Mouse (Mus musculus): ENCODE data around the gene Stim2. TPM values are rescaled to one million over a fixed set of nuclear protein-coding genes. Genes with fewer than 3 reads are reported as not detected.
A peak's percentile ranks its signal among the peaks of the same experiment; 100 is the strongest.

Stim2 gene
- polyA plus RNA-seq, 1 experiment from 2014 or later = 14.0 TPM

DNA sequence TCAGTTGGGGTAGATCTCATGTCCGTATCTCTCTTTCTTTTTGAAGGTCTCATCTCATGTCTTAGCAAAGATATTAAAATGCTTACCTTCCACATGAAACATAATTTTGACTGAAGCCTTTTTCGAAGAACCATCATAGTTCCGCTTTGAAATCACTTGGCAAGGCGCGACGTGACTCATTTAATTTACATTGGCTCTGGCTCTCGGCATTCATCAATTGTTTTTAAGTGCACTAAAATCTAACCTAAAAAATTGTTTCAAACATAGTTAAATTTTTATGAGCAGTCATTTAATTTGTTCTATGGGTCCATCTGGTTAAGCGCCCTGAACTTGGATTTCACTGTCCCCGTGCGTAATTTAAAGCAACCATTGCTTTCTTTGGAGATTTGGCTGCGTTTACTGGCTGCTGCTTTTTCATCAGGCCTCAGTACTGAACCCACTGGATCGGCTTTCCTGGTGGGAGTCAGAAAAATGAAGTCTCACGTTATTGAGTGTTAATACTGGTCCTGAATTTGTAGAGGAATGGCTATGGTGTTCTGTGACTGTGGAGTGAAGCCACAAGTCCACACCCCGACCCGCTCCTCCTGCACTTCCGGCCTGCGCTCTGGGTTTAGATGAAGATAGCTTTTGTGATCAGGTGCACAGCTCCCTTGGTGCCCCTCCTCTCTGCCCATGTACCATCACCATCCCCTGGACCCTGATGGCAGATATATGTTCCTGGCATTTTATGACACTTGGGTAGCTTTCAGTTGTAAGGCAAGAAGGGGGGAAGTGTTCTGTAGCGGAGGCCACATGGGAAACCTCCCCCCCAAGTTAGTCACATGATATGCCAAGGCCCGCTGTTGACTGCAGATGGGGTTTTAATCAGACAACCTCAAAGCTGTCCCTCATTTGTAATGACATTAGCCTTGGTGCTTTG, 41.6 kb upstream of the Stim2 start:
- H3K4me1 ChIP-seq (replicated peaks; ENCODE audit: control insufficient read depth, insufficient read depth) = no peaks in the 10 kb centered on the region
- 79% methylated on average over 19 of the region's 19 CpGs for WGBS
- H3K27me3 ChIP-seq (ENCODE audit: control insufficient read depth, insufficient read depth, low read length) = no peaks in the 10 kb centered on the region
- no peak overlapping the region for H3K27ac ChIP-seq (replicated peaks)
- no peak overlapping the region for H3K4me2 ChIP-seq (replicated peaks; ENCODE audit: low read depth)
- no peak for ATAC-seq (ENCODE audit: low FRiP score, low TSS enrichment)
- no peaks in the 10 kb centered on the region for H3K36me3 ChIP-seq (ENCODE audit: control insufficient read depth, insufficient read depth, low read length)
- H3K4me3 ChIP-seq (ENCODE audit: low read depth, low read length) = no peak overlapping the region
- TF ChIP-seq CTCF (IDR thresholded peaks at IDR 0.05; ENCODE audit: low read depth) (no peak), EP300 (optimal IDR thresholded peaks at IDR 0.05) (no peak)
- no peak for DNase-seq (ENCODE audit: low spot score)
- no peaks in the 10 kb centered on the region for H3K9me3 ChIP-seq (ENCODE audit: control insufficient read depth, low read length)
- H3K9ac ChIP-seq (ENCODE audit: low read length) = no peak overlapping the region

- no peak for ATAC-seq (ENCODE audit: low FRiP score, low TSS enrichment)
- no peak for TF ChIP-seq EP300 (optimal IDR thresholded peaks at IDR 0.05)
- no peak for TF ChIP-seq CTCF (IDR thresholded peaks at IDR 0.05; ENCODE audit: low read depth)
- no peak for DNase-seq (ENCODE audit: low spot score)
- WGBS = 47% methylated on average over 6 of the region's 6 CpGs
- Histone ChIP-seq H3K9me3 (ENCODE audit: control insufficient read depth, low read length) (no peaks in the 10 kb centered on the region), H3K27ac (replicated peaks) (no peak overlapping the region), H3K36me3 (ENCODE audit: control insufficient read depth, insufficient read depth, low read length) (no peaks in the 10 kb centered on the region), H3K9ac (ENCODE audit: low read length) (no peak overlapping the region), H3K4me2 (replicated peaks; ENCODE audit: low read depth) (no peak overlapping the region), H3K27me3 (ENCODE audit: control insufficient read depth, insufficient read depth, low read length) (no peaks in the 10 kb centered on the region), H3K4me3 (ENCODE audit: low read depth, low read length) (no peak overlapping the region), H3K4me1 (replicated peaks; ENCODE audit: control insufficient read depth, insufficient read depth) (no peaks in the 10 kb centered on the region)
Observed at GRCm38 (mm10) chr5:53957348-53957747, 41.0 kb upstream of the Stim2 start.

DNA sequence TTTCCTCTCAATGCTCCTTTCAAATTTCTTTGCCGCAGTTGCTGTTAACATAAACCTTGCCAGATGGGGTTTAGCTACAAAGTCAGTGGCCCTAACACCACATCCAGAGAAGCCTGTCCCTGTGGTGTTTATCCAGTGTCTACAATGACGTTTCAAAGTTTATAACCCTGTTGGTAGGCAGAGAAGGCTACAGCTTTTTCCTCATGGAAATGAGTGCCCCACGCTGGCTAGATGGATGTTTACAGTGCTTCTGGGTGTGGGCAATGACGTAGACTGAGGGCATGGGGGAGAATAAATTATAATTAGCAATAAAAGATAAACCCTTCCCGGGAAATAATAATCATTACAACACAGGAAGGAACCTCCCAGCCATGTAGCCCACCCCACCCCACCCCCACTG, 37.1 kb upstream of the Stim2 start:
- no peaks in the 10 kb centered on the region for H3K4me1 ChIP-seq (replicated peaks; ENCODE audit: control insufficient read depth, insufficient read depth)
- ATAC-seq (ENCODE audit: low FRiP score, low TSS enrichment) (peak; percentile 85), DNase-seq (ENCODE audit: low spot score) (peak; percentile 61)
- H3K36me3 ChIP-seq (ENCODE audit: control insufficient read depth, insufficient read depth, low read length) = no peaks in the 10 kb centered on the region
- no peaks in the 10 kb centered on the region for H3K27me3 ChIP-seq (ENCODE audit: control insufficient read depth, insufficient read depth, low read length)
- peak overlapping the region; percentile 85 for H3K27ac ChIP-seq (replicated peaks)
- no peak overlapping the region for H3K4me2 ChIP-seq (replicated peaks; ENCODE audit: low read depth)
- 25% methylated on average over 5 of the region's 5 CpGs for WGBS
- no peak overlapping the region for H3K9ac ChIP-seq (ENCODE audit: low read length)
- H3K9me3 ChIP-seq (ENCODE audit: control insufficient read depth, low read length) = no peaks in the 10 kb centered on the region
- no peak overlapping the region for H3K4me3 ChIP-seq (ENCODE audit: low read depth, low read length)
- TF ChIP-seq CTCF (IDR thresholded peaks at IDR 0.05; ENCODE audit: low read depth) = peak; percentile 31
- TF ChIP-seq EP300 (optimal IDR thresholded peaks at IDR 0.05) = no peak

DNA sequence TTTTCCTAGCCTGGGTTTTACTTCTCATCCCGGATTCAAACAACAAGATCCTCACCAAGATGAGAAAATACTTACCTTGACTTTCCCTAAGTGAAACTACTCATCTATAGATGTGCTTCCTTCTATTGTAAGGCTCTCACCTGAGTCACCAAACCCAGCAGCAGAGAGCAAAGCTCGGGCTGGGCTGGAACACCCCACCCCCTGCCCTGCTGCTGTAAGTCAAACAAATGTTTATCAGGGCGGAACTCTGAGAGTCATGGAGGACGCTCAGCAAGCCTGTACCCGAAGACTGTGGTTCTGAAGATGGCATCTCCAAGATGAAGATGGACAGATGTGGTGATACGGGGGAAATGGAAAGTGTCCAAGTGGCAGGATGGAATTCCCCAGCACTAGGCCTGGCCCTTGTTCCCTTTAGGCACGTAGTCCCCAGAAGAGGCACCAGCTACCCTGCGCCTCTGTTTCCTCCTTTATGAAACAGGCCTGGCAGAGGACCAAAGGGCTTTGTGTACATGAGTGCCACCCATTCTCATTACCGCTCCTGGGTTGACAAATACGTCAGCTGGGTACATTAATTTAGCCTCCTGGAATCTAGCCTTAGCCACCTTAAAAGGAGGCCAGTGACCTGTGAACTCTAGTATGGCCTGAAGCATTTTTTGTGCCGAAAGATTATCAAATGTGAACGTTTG, 36.3 kb upstream of the Stim2 start:
- H3K4me3 ChIP-seq (ENCODE audit: low read depth, low read length) = no peak overlapping the region
- no peaks in the 10 kb centered on the region for H3K27me3 ChIP-seq (ENCODE audit: control insufficient read depth, insufficient read depth, low read length)
- WGBS = 41% methylated on average over 12 of the region's 12 CpGs
- ATAC-seq (ENCODE audit: low FRiP score, low TSS enrichment) (peak; percentile 95), DNase-seq (ENCODE audit: low spot score) (peak; percentile 82)
- H3K27ac ChIP-seq (replicated peaks) = peak overlapping the region; percentile 85
- TF ChIP-seq CTCF (IDR thresholded peaks at IDR 0.05; ENCODE audit: low read depth) = no peak
- no peak for TF ChIP-seq EP300 (optimal IDR thresholded peaks at IDR 0.05)
- H3K4me1 ChIP-seq (replicated peaks; ENCODE audit: control insufficient read depth, insufficient read depth) = no peaks in the 10 kb centered on the region
- H3K4me2 ChIP-seq (replicated peaks; ENCODE audit: low read depth) = 0 out of 2 replicates have a peak overlapping the region, but pooled peaks have one; percentile 2
- H3K9ac ChIP-seq (ENCODE audit: low read length) = no peak overlapping the region
- no peaks in the 10 kb centered on the region for H3K9me3 ChIP-seq (ENCODE audit: control insufficient read depth, low read length)
- H3K36me3 ChIP-seq (ENCODE audit: control insufficient read depth, insufficient read depth, low read length) = no peaks in the 10 kb centered on the region

- H3K4me1 ChIP-seq (replicated peaks; ENCODE audit: control insufficient read depth, insufficient read depth) = no peaks in the 10 kb centered on the region
- H3K9me3 ChIP-seq (ENCODE audit: control insufficient read depth, low read length) = no peaks in the 10 kb centered on the region
- no peak overlapping the region for H3K4me3 ChIP-seq (ENCODE audit: low read depth, low read length)
- no peak overlapping the region for H3K4me2 ChIP-seq (replicated peaks; ENCODE audit: low read depth)
- DNase-seq (ENCODE audit: low spot score) (no peak), ATAC-seq (ENCODE audit: low FRiP score, low TSS enrichment) (no peak)
- no peak overlapping the region for H3K9ac ChIP-seq (ENCODE audit: low read length)
- H3K27me3 ChIP-seq (ENCODE audit: control insufficient read depth, insufficient read depth, low read length) = no peaks in the 10 kb centered on the region
- TF ChIP-seq EP300 (optimal IDR thresholded peaks at IDR 0.05) (no peak), CTCF (IDR thresholded peaks at IDR 0.05; ENCODE audit: low read depth) (no peak)
- H3K27ac ChIP-seq (replicated peaks) = no peak overlapping the region
- WGBS = 58% methylated on average over 5 of the region's 5 CpGs
- no peaks in the 10 kb centered on the region for H3K36me3 ChIP-seq (ENCODE audit: control insufficient read depth, insufficient read depth, low read length)
Observed at GRCm38 (mm10) chr5:53965656-53966055, 32.6 kb upstream of the Stim2 start.

DNA sequence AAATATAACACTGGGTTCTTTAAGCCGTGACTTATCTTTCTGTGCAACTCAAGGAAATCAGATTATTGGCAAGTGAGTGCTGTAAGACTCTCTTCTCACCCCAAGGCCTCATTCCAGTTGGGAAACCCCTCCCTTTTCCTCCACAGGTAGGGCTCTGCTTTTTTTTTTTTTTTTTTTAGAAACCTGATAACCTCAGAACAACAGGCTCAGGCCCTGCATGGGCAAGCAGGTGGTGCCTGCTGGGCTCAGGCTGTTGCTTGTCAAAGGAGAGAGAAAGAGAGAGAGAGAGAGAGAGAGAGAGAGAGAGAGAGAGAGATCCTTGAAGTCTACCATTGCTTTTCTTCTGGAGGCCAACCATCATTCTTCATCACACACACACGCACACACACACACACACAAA, 30.7 kb upstream of the Stim2 start:
- H3K4me2 ChIP-seq (replicated peaks; ENCODE audit: low read depth) = no peak overlapping the region
- no peak for DNase-seq (ENCODE audit: low spot score)
- no peak overlapping the region for H3K4me3 ChIP-seq (ENCODE audit: low read depth, low read length)
- no peaks in the 10 kb centered on the region for H3K9me3 ChIP-seq (ENCODE audit: control insufficient read depth, low read length)
- H3K27ac ChIP-seq (replicated peaks) = no peak overlapping the region
- H3K4me1 ChIP-seq (replicated peaks; ENCODE audit: control insufficient read depth, insufficient read depth) = no peaks in the 10 kb centered on the region
- 72% methylated on average over 2 of the region's 2 CpGs for WGBS
- no peak for ATAC-seq (ENCODE audit: low FRiP score, low TSS enrichment)
- no peaks in the 10 kb centered on the region for H3K27me3 ChIP-seq (ENCODE audit: control insufficient read depth, insufficient read depth, low read length)
- TF ChIP-seq CTCF (IDR thresholded peaks at IDR 0.05; ENCODE audit: low read depth) (no peak), EP300 (optimal IDR thresholded peaks at IDR 0.05) (no peak)
- no peak overlapping the region for H3K9ac ChIP-seq (ENCODE audit: low read length)
- H3K36me3 ChIP-seq (ENCODE audit: control insufficient read depth, insufficient read depth, low read length) = no peaks in the 10 kb centered on the region

Measured in stomach, postnatal 0 days (tissue).